Mouse (Mus musculus) midbrain, embryonic 11.5 days (tissue): Measurements from ENCODE around the gene Clybl. TPM values are rescaled to one million over a fixed set of nuclear protein-coding genes. Genes with fewer than 3 reads are reported as not detected.

Experiments used
- ATAC-seq: fragments of 200-750 bp; cut with Nextera tagmentation; 2 replicates; pipeline ENCODE4 v1.8.0; 2017; ENCODE audit warnings: moderate TSS enrichment, moderate library complexity; ENCODE audit not compliant: low FRiP score
- DNase-seq: peaks from one replicate; pipeline ENCODE4 v3.0.0; 2015; ENCODE audit warnings: low spot score; ENCODE audit errors: missing footprints
- H3K27ac ChIP-seq: fragments of 300-500 bp; sonication (generic); 2 replicates; pipeline ENCODE4 v1.5.1; 2014; ENCODE audit warnings: low read depth, low read length
- H3K27me3 ChIP-seq: fragments of 300-500 bp; sonication (generic); 2 replicates; pipeline ENCODE4 v1.6.1; 2014; ENCODE audit warnings: mild to moderate bottlenecking, low read length, moderate library complexity, mixed read lengths; ENCODE audit not compliant: control insufficient read depth, insufficient read depth
- H3K36me3 ChIP-seq: fragments of 300-500 bp; sonication (generic); 2 replicates; pipeline ENCODE4 v1.6.1; 2014; ENCODE audit warnings: mild to moderate bottlenecking, low read length, moderate library complexity, mixed read lengths; ENCODE audit not compliant: control insufficient read depth, insufficient read depth
- H3K4me1 ChIP-seq: fragments of 300-500 bp; sonication (generic); 2 replicates; pipeline ENCODE4 v1.6.1; 2014; ENCODE audit warnings: low read length; ENCODE audit not compliant: control insufficient read depth, insufficient read depth
- H3K4me2 ChIP-seq: fragments of 300-500 bp; sonication (generic); 2 replicates; pipeline ENCODE4 v1.6.1; 2014; ENCODE audit warnings: mild to moderate bottlenecking, moderate library complexity
- H3K4me3 ChIP-seq: fragments of 300-500 bp; sonication (generic); 2 replicates; pipeline ENCODE4 v1.5.1; 2014; ENCODE audit warnings: low read depth, low read length
- H3K9ac ChIP-seq: fragments of 300-500 bp; sonication (generic); 2 replicates; pipeline ENCODE4 v1.6.1; 2014; ENCODE audit warnings: low read length
- H3K9me3 ChIP-seq: fragments of 300-500 bp; sonication (generic); 2 replicates; pipeline ENCODE4 v1.6.1; 2016; ENCODE audit warnings: low read length; ENCODE audit not compliant: control insufficient read depth
- WGBS: fragments of 180-500 bp; shearing (Covaris S2); extraction: QIAGEN DNeasy Blood & Tissue Kit; methylation state at CpG from one replicate; pipeline ENCODE4 v1.1.7; 2014; 5-methylcytosine and 5-hydroxymethylcytosine counted together
- polyA plus RNA-seq: library from polyadenylated mRNA; unstranded; fragments of >200 nt; fragmentation: Nextera tagmentation; extraction: Ambion mirVana; gene quantifications from 2 replicates; pipeline ENCODE4 v1.2.1, GENCODE M21; 2014

The Clybl gene
- polyA plus RNA-seq, 1 experiment from 2014 or later: 31.5 TPM

DNA sequence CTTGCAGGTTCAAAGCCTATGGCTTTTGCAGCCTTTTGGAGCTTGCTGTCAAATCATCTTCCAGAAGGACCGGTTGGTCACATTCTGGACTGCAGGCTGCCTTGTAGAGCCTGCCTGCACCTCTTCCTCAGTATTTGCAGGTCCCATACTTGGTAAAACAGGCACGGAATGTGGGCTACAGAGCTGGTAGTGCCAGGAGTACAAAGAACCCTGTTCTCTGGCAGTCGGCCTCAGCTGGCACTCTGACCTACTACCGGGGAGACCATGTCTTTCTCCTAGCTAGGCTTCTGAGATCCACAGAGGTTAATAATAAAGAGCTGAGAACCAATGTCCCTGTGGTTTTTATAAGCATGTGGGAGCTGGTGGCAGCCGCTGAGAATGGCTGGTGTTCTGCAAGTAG lies 8.4 kb downstream of the Clybl start:
- H3K27me3 ChIP-seq: no peaks in the 10 kb centered on the region
- no peak overlapping the region for H3K4me3 ChIP-seq
- H3K9me3 ChIP-seq: no peaks in the 10 kb centered on the region
- H3K27ac ChIP-seq: no peak overlapping the region
- H3K36me3 ChIP-seq: no peaks in the 10 kb centered on the region
- WGBS: 79% methylated on average over 5 of the region's 5 CpGs
- no peaks in the 10 kb centered on the region for H3K4me1 ChIP-seq
- no peak overlapping the region for H3K9ac ChIP-seq
- no peak for DNase-seq
- no peak overlapping the region for H3K4me2 ChIP-seq
- no peak for ATAC-seq

GRCm38 (mm10) chr14:122190527-122190926 lies 9.0 kb downstream of the Clybl start:
- no peak overlapping the region for H3K9ac ChIP-seq
- DNase-seq: no peak
- H3K9me3 ChIP-seq: no peaks in the 10 kb centered on the region
- H3K36me3 ChIP-seq: no peaks in the 10 kb centered on the region
- no peaks in the 10 kb centered on the region for H3K4me1 ChIP-seq
- no peak overlapping the region for H3K4me3 ChIP-seq
- ATAC-seq: peak; percentile 31
- no peaks in the 10 kb centered on the region for H3K27me3 ChIP-seq
- 18% methylated on average over 2 of the region's 2 CpGs for WGBS
- no peak overlapping the region for H3K27ac ChIP-seq
- no peak overlapping the region for H3K4me2 ChIP-seq

DNA sequence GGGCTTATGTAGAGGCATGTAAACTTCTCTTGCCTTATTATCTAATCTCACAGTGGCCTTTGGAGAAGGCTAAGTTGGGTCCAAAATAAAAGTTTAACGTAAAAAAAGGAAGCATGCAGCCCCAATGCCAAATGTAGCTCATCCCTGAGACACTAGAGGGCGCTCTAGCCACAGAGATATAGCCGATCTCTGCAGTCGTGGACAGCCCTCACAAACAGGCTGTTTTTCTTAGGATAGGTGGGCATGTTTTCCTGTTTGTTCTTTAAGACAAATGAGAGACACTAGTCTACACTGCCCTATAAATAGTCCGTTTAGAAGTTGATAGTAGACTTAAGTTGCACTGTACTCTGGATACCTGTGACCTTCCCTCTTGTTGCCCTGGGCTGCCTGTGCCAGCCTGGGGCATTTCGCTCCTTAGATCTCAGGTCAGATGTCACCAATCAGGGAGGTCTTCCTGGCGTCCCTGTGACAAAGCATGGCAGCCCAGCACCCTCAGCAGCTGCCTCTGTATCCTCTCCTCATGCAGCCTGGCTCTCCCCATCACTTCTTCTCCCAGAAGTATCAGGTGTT lies 9.5 kb downstream of the Clybl start:
- Histone ChIP-seq H3K4me3 (no peak overlapping the region), H3K9me3 (no peaks in the 10 kb centered on the region), H3K9ac (no peak overlapping the region), H3K4me2 (no peak overlapping the region), H3K27ac (no peak overlapping the region), H3K27me3 (no peaks in the 10 kb centered on the region), H3K4me1 (no peaks in the 10 kb centered on the region), H3K36me3 (no peaks in the 10 kb centered on the region)
- DNase-seq (peak; percentile 95), ATAC-seq (peak; percentile 75)
- 17% methylated on average over 7 of the region's 7 CpGs for WGBS

DNA sequence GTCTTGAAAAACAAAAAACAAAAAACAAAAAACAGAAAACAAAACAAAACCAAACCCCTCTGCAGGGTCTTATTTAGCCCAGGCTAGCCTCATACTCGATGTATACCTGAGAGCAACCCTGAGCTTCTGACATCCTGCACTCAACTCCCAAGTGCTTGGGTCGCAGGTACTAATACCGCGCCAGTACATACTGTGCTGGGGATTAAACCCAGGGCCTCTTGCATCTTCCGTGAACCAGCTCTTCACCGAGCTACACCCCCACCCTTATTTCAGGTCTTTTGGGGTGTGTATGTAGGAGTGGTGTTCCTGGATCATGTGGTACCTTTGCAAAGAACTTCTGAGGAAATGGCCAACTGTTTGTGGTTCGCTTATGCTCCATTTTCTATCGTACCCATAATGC lies 13.1 kb downstream of the Clybl start:
- Histone ChIP-seq H3K9me3 (no peaks in the 10 kb centered on the region), H3K27me3 (no peaks in the 10 kb centered on the region), H3K9ac (no peak overlapping the region), H3K36me3 (no peaks in the 10 kb centered on the region), H3K4me1 (no peaks in the 10 kb centered on the region), H3K4me3 (no peak overlapping the region), H3K27ac (no peak overlapping the region), H3K4me2 (no peak overlapping the region)
- ATAC-seq (no peak), DNase-seq (peak; percentile 56)
- WGBS: 95% methylated on average over 8 of the region's 8 CpGs

- H3K4me1 ChIP-seq: no peaks in the 10 kb centered on the region
- DNase-seq: no peak
- H3K27ac ChIP-seq: no peak overlapping the region
- no peak overlapping the region for H3K4me3 ChIP-seq
- ATAC-seq: no peak
- WGBS: 85% methylated on average over 6 of the region's 6 CpGs
- H3K9me3 ChIP-seq: no peaks in the 10 kb centered on the region
- H3K27me3 ChIP-seq: no peaks in the 10 kb centered on the region
- no peak overlapping the region for H3K4me2 ChIP-seq
- H3K9ac ChIP-seq: no peak overlapping the region
- H3K36me3 ChIP-seq: no peaks in the 10 kb centered on the region
Observed at GRCm38 (mm10) chr14:122196851-122197250, 15.3 kb downstream of the Clybl start.

GRCm38 (mm10) chr14:122200247-122200885 lies 18.9 kb downstream of the Clybl start:
- 80% methylated on average over 14 of the region's 14 CpGs for WGBS
- Histone ChIP-seq H3K4me1 (no peaks in the 10 kb centered on the region), H3K27ac (no peak overlapping the region), H3K27me3 (no peaks in the 10 kb centered on the region), H3K36me3 (no peaks in the 10 kb centered on the region), H3K9ac (no peak overlapping the region), H3K4me3 (no peak overlapping the region), H3K4me2 (no peak overlapping the region), H3K9me3 (no peaks in the 10 kb centered on the region)
- ATAC-seq (no peak), DNase-seq (no peak)

DNA sequence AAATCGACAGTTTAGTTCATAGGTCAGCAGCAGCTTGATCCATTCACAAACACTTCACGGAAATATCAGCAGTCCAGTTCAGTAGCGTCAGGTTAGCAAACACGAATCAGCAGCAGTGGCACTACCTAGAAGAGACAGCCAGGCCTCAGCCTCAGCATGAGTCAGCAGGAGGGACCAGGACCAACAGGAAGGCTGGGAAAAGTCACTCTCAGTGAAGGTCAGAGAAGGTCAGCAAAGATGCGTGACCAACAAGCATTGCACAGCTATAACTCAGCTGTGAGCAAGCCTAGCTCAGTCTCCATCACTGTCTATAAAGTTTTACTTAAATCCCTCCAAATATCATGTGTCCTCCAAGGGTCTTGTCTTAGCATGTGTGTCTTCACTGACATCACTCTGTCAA lies 27.7 kb downstream of the Clybl start:
- no peaks in the 10 kb centered on the region for H3K27me3 ChIP-seq
- H3K27ac ChIP-seq: no peak overlapping the region
- H3K4me3 ChIP-seq: no peak overlapping the region
- no peak overlapping the region for H3K9ac ChIP-seq
- no peaks in the 10 kb centered on the region for H3K4me1 ChIP-seq
- WGBS: 80% methylated on average over 5 of the region's 5 CpGs
- no peaks in the 10 kb centered on the region for H3K9me3 ChIP-seq
- ATAC-seq (no peak), DNase-seq (no peak)
- H3K4me2 ChIP-seq: no peak overlapping the region
- H3K36me3 ChIP-seq: no peaks in the 10 kb centered on the region

DNA sequence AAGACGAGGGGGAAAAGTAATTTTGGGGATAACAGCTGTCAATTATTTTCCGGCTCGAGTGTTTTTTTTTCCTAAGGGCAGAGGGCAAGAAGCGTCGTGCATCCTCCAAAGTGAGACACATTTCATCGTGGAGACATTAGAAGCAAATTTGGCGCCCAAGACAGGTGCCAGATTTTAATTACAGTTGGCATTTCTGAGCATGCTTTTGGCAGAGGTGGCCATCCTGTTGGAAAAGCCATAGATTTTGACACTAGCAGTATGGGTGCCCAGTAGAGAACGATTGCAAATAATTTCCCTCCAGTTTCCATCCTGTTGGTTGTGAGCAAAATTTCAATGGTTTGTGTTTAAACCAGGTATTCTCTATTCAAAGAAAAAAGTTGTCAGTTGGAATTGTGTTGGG lies 32.1 kb downstream of the Clybl start:
- DNase-seq (no peak), ATAC-seq (no peak)
- Histone ChIP-seq H3K9me3 (no peaks in the 10 kb centered on the region), H3K27me3 (no peaks in the 10 kb centered on the region), H3K4me1 (no peaks in the 10 kb centered on the region), H3K27ac (no peak overlapping the region), H3K36me3 (no peaks in the 10 kb centered on the region), H3K4me3 (no peak overlapping the region), H3K9ac (no peak overlapping the region), H3K4me2 (no peak overlapping the region)
- 85% methylated on average over 8 of the region's 8 CpGs for WGBS

DNA sequence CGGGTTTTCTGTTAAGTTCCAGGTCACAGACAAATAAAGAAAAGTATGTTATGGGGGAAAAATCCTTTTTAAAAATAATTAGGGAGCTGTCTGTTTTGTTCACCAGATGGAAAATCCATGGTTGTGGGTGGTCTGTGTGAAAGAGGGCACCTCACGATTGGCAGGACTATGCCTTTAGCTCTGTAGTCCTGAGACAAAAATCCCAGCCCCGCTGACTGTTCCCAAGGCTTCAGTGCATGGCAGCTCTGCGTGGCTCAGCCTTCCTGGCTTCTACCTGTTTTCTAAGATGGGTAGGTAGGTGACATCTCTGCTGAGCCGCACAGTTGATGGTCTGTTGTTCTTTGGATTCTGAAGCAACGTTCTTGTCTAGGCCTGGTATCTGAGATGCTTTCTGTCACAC lies 32.6 kb downstream of the Clybl start:
- Histone ChIP-seq H3K27me3 (no peaks in the 10 kb centered on the region), H3K9ac (no peak overlapping the region), H3K27ac (no peak overlapping the region), H3K4me1 (no peaks in the 10 kb centered on the region), H3K4me3 (no peak overlapping the region), H3K36me3 (no peaks in the 10 kb centered on the region), H3K4me2 (no peak overlapping the region), H3K9me3 (no peaks in the 10 kb centered on the region)
- ATAC-seq (no peak), DNase-seq (no peak)
- WGBS: 93% methylated on average over 6 of the region's 6 CpGs
